Mouse (Mus musculus): ENCODE results near the gene Tll1. TPM values are rescaled to one million over a fixed set of nuclear protein-coding genes. Genes with fewer than 3 reads are reported as not detected.
"Not testable (repeated sequence)": the region's sequence is repeated elsewhere in the genome, so short reads cannot be mapped to it uniquely, and the experiment has no call there.

The Tll1 gene
- polyA plus RNA-seq, 1 experiment from 2014 or later = 5.2 TPM

DNA sequence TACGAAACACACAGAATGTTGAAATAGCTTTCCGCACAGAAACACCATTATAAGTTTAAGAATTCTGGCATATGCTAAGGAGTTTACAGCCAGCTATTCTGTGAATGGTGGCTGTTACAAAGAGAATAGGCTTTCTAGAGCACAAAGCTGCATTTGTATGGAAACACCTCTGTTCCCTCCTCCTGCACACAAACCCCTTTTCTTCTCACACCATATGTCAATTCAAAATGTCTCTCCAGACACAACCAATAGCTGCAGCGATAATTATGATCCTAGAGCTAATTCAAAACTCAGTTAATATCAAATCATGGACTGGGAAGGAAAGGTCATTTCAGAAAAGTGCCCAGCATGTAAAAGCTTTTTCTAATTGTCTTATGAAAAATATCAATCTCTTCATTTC is 157.5 kb downstream of the Tll1 start:
- no peaks in the 10 kb centered on the region for H3K27me3 ChIP-seq
- no peak overlapping the region for H3K27ac ChIP-seq
- no peaks in the 10 kb centered on the region for H3K4me1 ChIP-seq
- ATAC-seq (ENCODE audit: insufficient number of reproducible peaks, insufficient read depth, low FRiP score, low TSS enrichment) = no peak
- no peak overlapping the region for H3K4me3 ChIP-seq
- H3K9ac ChIP-seq = no peak overlapping the region
- 69% methylated on average over 3 of the region's 3 CpGs for WGBS
- H3K4me2 ChIP-seq (replicated peaks) = no peak overlapping the region
- H3K36me3 ChIP-seq = no peaks in the 10 kb centered on the region
- no peaks in the 10 kb centered on the region for H3K9me3 ChIP-seq

DNA sequence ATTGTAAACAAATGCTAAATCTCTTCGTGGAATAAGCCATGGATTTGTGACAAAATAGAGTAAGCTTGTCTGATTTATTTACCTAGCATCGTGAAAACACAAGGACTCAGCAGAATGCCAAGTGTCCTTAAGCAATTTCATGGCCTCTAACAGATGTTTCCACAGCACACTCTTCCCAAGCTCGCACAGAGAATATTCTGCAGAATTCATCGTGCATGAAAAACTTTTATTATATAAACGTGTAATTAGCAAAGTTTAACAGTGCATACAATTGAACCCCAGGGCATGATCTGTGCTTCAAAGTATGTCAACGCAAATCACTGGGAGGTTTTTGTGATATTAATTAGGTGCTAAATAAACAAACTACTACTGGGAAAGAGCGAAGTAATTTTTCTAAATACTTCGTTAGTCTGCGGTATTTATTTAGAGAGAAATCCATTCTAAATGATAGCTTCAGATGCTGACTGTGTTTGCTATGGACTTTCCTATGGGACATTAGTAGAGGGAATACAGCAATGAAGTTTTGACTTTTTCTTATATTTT is 158.0 kb downstream of the Tll1 start:
- Histone ChIP-seq H3K36me3 (no peaks in the 10 kb centered on the region), H3K9me3 (no peaks in the 10 kb centered on the region), H3K4me1 (no peaks in the 10 kb centered on the region), H3K27me3 (no peaks in the 10 kb centered on the region), H3K27ac (no peak overlapping the region), H3K4me2 (replicated peaks) (no peak overlapping the region), H3K4me3 (no peak overlapping the region), H3K9ac (no peak overlapping the region)
- ATAC-seq (ENCODE audit: insufficient number of reproducible peaks, insufficient read depth, low FRiP score, low TSS enrichment) = no peak
- 58% methylated on average over 9 of the region's 9 CpGs for WGBS

DNA sequence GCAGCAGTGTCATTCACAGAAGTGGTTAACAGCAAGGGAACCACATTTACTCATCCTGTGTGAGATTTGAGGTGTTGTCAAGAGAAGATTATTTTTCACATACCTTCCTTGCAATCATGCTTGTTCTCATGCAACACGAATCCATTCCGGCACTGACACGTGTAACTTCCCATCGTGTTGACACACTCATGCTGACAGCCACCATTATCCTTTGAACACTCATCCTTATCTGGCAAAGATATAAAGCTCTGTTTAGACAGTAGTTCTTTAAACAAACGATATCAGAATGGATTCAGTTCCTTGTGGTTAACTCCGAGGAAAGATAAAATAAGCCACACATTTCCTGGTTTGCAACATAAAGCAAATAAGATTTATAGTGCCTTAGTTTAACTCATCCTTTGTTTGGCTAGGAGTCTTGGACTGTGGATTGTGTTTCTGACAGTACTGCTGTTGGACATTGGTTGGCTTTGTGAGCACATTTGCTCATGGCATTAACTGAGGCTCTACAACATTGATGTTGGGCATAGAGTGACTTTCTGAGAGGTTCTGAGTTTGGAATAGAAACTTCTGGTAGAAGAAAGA is 164.7 kb downstream of the Tll1 start:
- no peak overlapping the region for H3K27ac ChIP-seq
- H3K27me3 ChIP-seq = no peaks in the 10 kb centered on the region
- H3K9me3 ChIP-seq = no peaks in the 10 kb centered on the region
- no peaks in the 10 kb centered on the region for H3K36me3 ChIP-seq
- no peaks in the 10 kb centered on the region for H3K4me1 ChIP-seq
- no peak for ATAC-seq (ENCODE audit: insufficient number of reproducible peaks, insufficient read depth, low FRiP score, low TSS enrichment)
- H3K9ac ChIP-seq = no peak overlapping the region
- WGBS = 74% methylated on average over 6 of the region's 6 CpGs
- no peak overlapping the region for H3K4me2 ChIP-seq (replicated peaks)
- no peak overlapping the region for H3K4me3 ChIP-seq

DNA sequence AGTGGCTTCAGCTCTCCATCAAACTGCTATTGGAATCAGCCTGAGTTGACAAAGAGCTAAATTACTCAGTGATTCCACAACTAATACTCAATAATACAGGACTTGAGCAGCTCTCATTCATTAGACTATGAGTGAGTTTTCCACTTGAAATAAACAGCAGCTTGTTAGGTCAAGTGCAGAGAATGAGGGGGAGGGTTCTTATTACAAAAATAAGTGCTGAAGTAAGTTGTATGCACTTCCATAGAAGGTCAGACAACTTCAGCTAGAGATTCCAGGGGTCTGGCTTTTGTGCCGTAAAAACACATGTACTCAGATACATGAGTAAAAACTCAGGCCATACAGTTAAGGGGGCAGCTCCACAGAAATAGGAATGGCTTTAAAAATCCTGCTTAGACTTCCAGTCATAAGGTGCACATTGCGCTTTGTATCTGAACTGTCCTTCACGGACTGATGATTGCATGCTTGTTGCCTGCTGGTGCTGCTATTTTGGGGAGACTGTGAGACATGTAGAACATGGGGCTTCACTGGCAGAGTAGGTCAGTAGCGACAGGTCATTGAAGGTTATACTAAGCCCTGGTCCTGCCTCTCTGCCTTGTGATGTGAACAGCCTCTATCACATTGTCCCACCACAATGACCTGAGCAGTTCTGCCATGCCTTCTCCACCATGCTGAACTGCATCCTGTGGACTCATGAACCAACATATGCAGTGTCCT is 175.2 kb downstream of the Tll1 start:
- Histone ChIP-seq H3K9me3 (no peaks in the 10 kb centered on the region), H3K4me1 (no peaks in the 10 kb centered on the region), H3K27me3 (no peaks in the 10 kb centered on the region), H3K4me3 (no peak overlapping the region), H3K27ac (no peak overlapping the region), H3K9ac (no peak overlapping the region), H3K36me3 (no peaks in the 10 kb centered on the region), H3K4me2 (replicated peaks) (no peak overlapping the region)
- WGBS = 88% methylated on average over 4 of the region's 4 CpGs
- ATAC-seq (ENCODE audit: insufficient number of reproducible peaks, insufficient read depth, low FRiP score, low TSS enrichment) = no peak

DNA sequence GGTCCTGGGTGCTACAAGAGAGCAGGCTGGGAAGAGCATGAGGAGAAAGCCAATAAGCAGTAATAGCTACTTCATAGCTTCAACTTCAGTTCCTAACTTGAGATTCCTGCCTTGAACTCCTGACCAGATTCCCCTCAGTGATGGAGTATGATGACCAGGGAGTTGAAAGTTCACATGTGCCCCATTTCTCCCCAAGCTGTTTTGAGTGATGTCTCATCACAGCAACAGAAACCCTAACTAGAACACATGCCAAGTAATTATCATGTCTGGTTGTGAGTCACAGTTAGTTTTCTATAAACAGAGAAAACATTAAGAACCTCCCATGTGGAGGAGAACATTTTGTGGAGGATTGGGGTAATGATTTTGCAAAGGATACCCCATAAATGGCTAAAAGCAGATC is 176.0 kb downstream of the Tll1 start:
- H3K4me3 ChIP-seq = no peak overlapping the region
- H3K36me3 ChIP-seq = no peaks in the 10 kb centered on the region
- H3K27me3 ChIP-seq = no peaks in the 10 kb centered on the region
- H3K9me3 ChIP-seq = no peaks in the 10 kb centered on the region
- no peak for ATAC-seq (ENCODE audit: insufficient number of reproducible peaks, insufficient read depth, low FRiP score, low TSS enrichment)
- H3K4me1 ChIP-seq = no peaks in the 10 kb centered on the region
- H3K4me2 ChIP-seq (replicated peaks) = no peak overlapping the region
- H3K27ac ChIP-seq = no peak overlapping the region
- H3K9ac ChIP-seq = no peak overlapping the region

DNA sequence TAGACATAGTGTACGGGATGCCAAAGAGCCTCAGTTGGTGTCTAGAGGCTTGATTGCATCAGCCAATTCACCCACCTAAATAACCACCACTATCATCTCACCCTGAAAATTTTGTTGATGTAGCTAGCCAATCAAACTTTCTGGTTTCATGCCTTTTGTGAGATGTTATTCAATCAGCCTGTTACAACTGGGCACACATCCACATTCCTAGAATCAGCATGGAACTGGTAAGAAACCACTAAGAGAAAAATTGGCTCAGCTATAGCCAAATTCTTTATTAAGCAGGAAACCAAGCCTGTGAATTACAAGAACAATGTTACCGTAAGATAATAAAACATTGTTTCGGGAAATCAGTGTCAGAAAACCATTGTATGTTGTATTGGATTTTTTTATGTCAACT is 176.5 kb downstream of the Tll1 start:
- Histone ChIP-seq H3K4me3 (no peak overlapping the region), H3K27me3 (no peaks in the 10 kb centered on the region), H3K9me3 (no peaks in the 10 kb centered on the region), H3K4me2 (replicated peaks) (no peak overlapping the region), H3K4me1 (no peaks in the 10 kb centered on the region), H3K36me3 (no peaks in the 10 kb centered on the region), H3K27ac (no peak overlapping the region), H3K9ac (no peak overlapping the region)
- 88% methylated on average over 3 of the region's 3 CpGs for WGBS
- no peak for ATAC-seq (ENCODE audit: insufficient number of reproducible peaks, insufficient read depth, low FRiP score, low TSS enrichment)

DNA sequence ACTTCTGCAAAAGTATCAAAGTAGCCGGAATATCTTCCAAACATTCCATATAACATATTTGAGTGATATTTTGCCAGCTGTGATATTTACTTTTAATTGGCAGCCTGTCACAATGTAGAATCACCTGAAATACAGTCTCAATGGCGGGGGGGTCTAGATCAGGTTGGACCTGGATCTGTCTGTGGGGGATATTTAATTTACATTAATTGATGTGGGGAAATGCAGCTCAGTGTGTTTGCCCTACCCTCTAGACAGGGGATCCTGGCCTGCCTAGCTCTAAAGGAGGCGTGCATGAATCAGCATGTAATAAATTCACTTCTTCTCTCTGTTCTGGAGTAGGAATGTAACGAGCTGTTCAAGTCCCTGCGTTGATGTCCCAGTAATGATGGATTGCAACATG is 181.7 kb downstream of the Tll1 start:
- no peaks in the 10 kb centered on the region for H3K36me3 ChIP-seq
- H3K4me1 ChIP-seq = no peaks in the 10 kb centered on the region
- H3K9ac ChIP-seq = no peak overlapping the region
- ATAC-seq (ENCODE audit: insufficient number of reproducible peaks, insufficient read depth, low FRiP score, low TSS enrichment) = no peak
- no peak overlapping the region for H3K4me3 ChIP-seq
- no peaks in the 10 kb centered on the region for H3K27me3 ChIP-seq
- 85% methylated on average over 5 of the region's 5 CpGs for WGBS
- H3K4me2 ChIP-seq (replicated peaks) = no peak overlapping the region
- H3K9me3 ChIP-seq = no peaks in the 10 kb centered on the region
- no peak overlapping the region for H3K27ac ChIP-seq

DNA sequence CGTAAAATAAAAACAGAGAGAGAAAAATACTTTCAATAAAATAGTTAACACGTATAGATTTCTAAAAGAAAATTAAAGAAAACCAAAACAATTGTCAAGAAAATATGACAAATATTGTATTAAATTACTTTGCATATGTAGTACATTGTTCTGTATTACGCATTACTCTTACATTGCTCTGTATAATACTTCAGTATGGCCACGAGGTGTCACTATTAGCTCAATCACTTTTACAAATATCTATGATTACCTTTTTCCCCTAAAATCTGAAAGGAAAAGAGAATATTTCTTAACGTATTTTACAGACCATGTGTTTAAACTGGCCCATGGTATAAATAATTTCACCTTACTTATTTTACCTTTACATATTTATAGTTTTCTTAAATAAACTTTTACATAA is 182.5 kb downstream of the Tll1 start:
- H3K27ac ChIP-seq = no peak overlapping the region
- H3K9me3 ChIP-seq = no peaks in the 10 kb centered on the region
- no peaks in the 10 kb centered on the region for H3K27me3 ChIP-seq
- no peak overlapping the region for H3K4me2 ChIP-seq (replicated peaks)
- no peaks in the 10 kb centered on the region for H3K36me3 ChIP-seq
- no peak overlapping the region for H3K9ac ChIP-seq
- WGBS = 33% methylated on average over 5 of the region's 5 CpGs
- no peak overlapping the region for H3K4me3 ChIP-seq
- no peak for ATAC-seq (ENCODE audit: insufficient number of reproducible peaks, insufficient read depth, low FRiP score, low TSS enrichment)
- no peaks in the 10 kb centered on the region for H3K4me1 ChIP-seq

DNA sequence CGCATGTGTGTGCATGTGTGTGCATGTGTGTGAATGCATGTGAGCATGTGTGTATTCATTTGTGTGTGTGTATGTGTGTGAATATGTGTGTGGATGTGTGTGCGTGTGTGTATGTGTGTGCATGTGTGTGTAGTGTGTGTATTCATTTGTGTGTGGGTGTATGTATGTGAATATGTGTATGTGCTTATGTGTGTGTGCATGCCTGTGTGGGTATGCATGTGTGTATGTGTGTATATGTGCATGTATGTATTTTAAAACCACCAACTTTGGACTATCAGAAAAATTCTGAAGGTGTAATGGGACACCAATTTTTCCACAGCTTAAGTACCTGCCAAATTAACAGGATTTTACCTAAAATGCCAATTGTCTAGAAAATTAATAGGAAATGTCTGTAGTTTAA is 183.0 kb downstream of the Tll1 start:
- Histone ChIP-seq H3K9me3 (no peaks in the 10 kb centered on the region), H3K9ac (no peak overlapping the region), H3K4me1 (no peaks in the 10 kb centered on the region), H3K4me3 (no peak overlapping the region), H3K27ac (no peak overlapping the region), H3K27me3 (no peaks in the 10 kb centered on the region), H3K4me2 (replicated peaks) (no peak overlapping the region), H3K36me3 (no peaks in the 10 kb centered on the region)
- 94% methylated on average over 2 of the region's 2 CpGs for WGBS
- 0 out of 2 replicates have a peak, but pooled peaks have one; percentile 47 for ATAC-seq (ENCODE audit: insufficient number of reproducible peaks, insufficient read depth, low FRiP score, low TSS enrichment)

DNA sequence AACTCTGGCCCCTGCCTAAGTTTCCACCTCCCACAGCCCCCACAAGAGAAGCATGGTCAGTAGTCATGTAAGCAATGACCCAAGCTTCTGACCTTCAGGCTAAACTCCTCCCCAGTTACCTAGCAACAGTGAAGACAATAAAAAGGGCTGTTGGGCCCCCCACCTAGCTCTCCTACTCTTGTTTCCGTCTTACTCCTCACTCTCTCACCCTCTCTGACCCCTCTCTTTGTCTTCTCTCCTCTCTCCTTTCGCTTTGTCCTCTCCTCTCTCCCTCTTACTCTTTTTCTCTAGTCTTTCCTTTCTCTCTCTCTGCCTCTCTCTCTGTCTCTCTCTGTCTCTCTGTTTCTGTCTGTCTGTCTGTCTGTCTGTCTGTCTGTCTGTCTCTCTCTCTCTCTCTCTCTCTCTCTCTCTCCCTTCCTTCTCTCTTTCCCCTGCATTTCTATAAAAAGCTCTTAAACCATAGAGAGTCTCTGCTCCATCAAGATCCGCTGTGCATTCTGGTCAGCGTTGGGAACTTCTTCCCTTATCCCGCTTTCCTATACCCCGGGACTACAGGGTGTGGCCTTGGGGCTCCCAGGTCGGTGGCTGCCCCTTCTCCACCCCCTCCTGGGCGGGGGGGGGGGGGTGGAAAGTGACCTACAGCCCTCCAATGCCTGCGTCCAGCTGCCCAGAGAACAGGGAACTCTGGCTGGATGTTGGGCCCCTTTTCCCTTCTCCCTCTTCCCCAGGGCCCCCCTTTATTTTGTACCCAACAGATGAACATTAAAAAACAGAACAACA is 235.3 kb downstream of the Tll1 start:
- H3K9me3 ChIP-seq; H3K4me2 ChIP-seq (replicated peaks); H3K4me3 ChIP-seq; H3K4me1 ChIP-seq; ATAC-seq (ENCODE audit: insufficient number of reproducible peaks, insufficient read depth, low FRiP score, low TSS enrichment); H3K27me3 ChIP-seq; H3K36me3 ChIP-seq; H3K27ac ChIP-seq; H3K9ac ChIP-seq: not testable (repeated sequence)
- WGBS = 45% methylated on average over 9 of the region's 9 CpGs
